Mouse (Mus musculus) c-Kit-positive CD71-positive TER-119-negative erythroid progenitor cells, embryonic 14.5 days (primary cell): ENCODE results near the gene Olfr1288.

ENCODE experiments used
- DNase-seq: peaks from one replicate; pipeline ENCODE4 v3.0.0-alpha.2; 2013; ENCODE audit warnings: low read depth

The Olfr1288 gene

DNA sequence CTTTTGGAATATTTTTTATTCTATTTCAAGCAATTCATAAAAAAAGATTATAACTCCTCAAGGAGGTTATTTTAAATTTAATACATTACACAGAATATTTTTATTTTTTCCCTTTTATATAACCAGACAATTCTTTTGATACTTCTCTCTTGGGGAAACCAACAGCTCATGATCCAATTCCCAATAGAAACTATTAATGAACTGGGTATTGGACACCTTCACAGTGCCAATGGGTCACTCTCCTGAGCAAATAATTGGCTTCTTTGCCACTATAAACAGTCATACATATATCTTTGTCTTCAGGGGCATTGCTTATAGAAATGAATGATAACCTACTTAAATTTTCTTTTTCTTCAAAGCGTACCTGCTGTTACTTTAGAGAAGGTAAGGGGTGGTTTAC, at the start of gene Olfr1288:
TSS of gene Olfr1288 (plus strand) at position 301 of the 400 bp plus-strand sequence.
- no peak for DNase-seq

DNA sequence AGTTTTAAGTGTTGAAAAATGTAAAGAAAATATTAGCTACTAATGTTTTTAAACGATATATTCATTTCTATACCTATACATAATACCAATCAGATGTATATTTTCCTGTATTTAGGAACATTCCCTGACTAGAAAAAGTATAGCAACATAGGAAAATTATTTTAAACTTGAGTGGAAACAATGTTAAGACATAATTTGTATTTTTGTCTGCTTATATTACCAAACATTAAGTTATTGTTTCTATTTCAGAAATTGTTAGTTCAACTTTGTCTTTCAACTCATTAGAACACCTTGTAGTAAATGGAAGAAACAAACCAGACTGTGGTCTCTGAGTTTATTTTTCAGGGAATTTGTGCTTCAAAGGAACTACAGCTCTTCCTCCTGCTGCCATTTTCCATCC, 25.1 kb upstream of the Olfr1288 start, which contains the start of gene Olfr1287:
TSS of gene Olfr1287 (plus strand) at position 301 of the 400 bp plus-strand sequence.
- no peak for DNase-seq

DNA sequence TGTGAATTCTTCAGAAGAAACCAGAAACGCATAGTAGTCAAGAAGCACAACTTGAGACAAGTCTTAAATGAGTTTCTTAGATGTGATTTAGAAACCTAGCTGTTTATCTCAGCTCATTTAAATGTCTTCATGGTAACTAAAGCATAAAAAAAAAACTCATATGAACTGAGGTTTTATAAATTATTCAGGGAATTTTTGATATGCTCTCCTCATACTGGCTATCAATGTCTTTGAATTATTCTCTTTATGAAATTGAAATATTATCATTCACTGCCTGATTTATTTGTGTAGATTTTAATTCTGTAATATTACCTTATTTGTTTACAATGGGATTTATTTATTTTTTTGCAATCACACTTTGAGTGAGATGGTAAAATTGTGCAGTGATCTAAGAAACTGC, 6.6 kb downstream of the Olfr1288 start, which contains the start of gene Olfr1289:
TSS of gene Olfr1289 (plus strand) at position 301 of the 400 bp plus-strand sequence.
- DNase-seq = no peak

DNA sequence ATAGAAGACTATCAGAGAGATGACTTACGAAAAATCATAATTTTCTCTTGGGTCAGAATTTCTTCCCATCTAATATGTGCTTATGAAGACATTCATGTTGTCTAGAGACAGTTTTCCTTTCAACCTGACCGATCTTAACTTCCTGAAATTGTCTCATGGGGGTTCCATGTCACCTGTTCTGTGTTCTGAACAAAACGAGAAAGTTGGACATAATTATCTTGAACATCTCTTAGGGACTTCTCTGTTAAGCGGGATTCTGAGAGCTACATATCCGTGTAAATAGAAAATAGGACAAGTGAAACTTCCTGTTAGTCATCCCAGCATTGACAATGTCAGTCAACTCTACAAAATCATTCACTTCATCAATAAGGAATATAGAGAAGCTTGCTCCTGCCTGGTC, 19.8 kb downstream of the Olfr1288 start, which contains the start of gene Olfr1290:
TSS of gene Olfr1290 (minus strand) at position 101 of the 400 bp plus-strand sequence.
- DNase-seq = no peak

DNA sequence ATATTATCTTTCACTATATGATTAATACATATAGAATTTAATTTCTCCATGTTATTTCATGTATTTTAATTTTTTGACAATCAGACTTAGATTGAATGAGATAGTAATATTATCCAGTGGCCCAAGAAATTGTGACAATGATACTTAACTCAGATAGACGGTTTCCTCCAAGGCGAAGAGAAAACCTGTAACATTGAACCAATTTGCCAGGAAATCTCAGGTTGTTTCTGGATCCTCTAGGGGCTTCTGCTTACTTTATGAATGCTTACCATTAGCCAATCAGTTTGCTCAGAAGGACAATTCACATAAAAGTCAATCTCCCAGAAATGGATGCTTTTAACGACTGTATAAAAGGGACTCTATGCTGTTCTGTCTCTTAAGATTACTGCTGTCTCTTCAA, 23.0 kb downstream of the Olfr1288 start, which contains the start of gene Olfr1291-ps1:
TSS of gene Olfr1291-ps1 (plus strand) at position 301 of the 400 bp plus-strand sequence.
- no peak for DNase-seq

DNA sequence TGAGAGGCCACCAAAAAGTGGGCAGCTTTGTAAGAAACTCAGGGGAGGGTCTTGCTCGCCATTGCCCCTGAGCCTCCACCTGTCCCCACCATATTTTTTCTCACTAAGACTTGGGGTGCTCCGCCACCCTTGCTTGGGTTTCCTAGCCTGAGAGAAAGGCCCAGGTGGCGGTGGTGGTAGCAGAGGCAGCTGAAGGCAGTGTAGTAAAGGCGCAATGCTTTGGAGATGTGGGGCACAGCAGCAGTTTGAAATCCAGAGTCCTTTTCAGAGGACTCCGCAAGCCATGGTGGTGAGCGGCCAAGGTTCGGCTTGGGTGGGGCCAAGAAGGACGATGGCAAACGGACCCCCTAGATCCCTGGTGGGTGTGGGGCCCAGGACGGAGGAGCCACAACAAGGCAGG, 43.5 kb downstream of the Olfr1288 start:
- DNase-seq = no peak

DNA sequence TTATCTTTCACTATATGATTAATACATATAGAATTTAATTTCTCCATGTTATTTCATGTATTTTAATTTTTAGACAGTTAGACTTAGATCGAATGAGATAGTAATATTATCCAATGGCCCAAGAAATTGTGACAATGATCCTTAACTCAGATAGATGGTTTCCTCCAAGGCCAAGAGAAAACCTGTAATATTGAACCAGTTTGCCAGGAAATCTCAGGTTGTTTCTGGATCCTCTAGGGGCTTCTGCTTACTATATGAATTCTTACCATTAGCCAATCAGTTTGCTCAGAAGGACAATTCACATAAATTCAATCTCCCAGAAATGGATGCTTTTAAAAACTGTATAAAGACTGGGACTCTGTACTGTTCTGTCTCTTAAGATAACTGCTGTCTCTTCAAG, 51.0 kb downstream of the Olfr1288 start, which contains the start of gene Olfr1293-ps:
TSS of gene Olfr1293-ps (plus strand) at position 301 of the 400 bp plus-strand sequence.
- DNase-seq = no peak
